Mouse (Mus musculus) megakaryocyte, embryonic 14.5 days (primary cell): Measurements from ENCODE around the gene Gpr63. TPM values are rescaled to one million over a fixed set of nuclear protein-coding genes. Genes with fewer than 3 reads are reported as not detected.

Source experiments
- H3K27me3 ChIP-seq: replicated peaks from 2 replicates; pipeline ENCODE3; 2012; ENCODE audit warnings: inconsistent platforms
- H3K36me3 ChIP-seq: replicated peaks from 2 replicates; pipeline ENCODE3; 2012; ENCODE audit warnings: low read length, inconsistent platforms, mixed read lengths
- H3K4me1 ChIP-seq: 2 replicates; pipeline ENCODE4 v1.6.1; 2012; ENCODE audit warnings: inconsistent platforms
- H3K4me3 ChIP-seq: replicated peaks from 2 replicates; pipeline ENCODE3; 2012; ENCODE audit warnings: moderate library complexity, mild to moderate bottlenecking, inconsistent platforms
- H3K9me3 ChIP-seq: 2 replicates; pipeline ENCODE4 v1.6.1; 2012; ENCODE audit warnings: inconsistent platforms
- FLI1 ChIP-seq: IDR thresholded peaks from 2 replicates; pipeline ENCODE4 v1.6.1; 2012; ENCODE audit warnings: low read length, inconsistent platforms, mixed read lengths
- GATA1 ChIP-seq: IDR thresholded peaks from 3 replicates; pipeline ENCODE4 v1.6.1; 2012; ENCODE audit warnings: mixed read lengths, low read length, inconsistent platforms, borderline replicate concordance
- polyA plus RNA-seq: library from polyadenylated mRNA; stranded (reverse); fragments of >175 nt; gene quantifications from 2 replicates; pipeline ENCODE4 v1.2.3, GENCODE M21; 2012; ENCODE audit warnings: low replicate concordance; ENCODE audit not compliant: insufficient read depth

The Gpr63 gene
- not detected in 2 replicates for polyA plus RNA-seq

DNA sequence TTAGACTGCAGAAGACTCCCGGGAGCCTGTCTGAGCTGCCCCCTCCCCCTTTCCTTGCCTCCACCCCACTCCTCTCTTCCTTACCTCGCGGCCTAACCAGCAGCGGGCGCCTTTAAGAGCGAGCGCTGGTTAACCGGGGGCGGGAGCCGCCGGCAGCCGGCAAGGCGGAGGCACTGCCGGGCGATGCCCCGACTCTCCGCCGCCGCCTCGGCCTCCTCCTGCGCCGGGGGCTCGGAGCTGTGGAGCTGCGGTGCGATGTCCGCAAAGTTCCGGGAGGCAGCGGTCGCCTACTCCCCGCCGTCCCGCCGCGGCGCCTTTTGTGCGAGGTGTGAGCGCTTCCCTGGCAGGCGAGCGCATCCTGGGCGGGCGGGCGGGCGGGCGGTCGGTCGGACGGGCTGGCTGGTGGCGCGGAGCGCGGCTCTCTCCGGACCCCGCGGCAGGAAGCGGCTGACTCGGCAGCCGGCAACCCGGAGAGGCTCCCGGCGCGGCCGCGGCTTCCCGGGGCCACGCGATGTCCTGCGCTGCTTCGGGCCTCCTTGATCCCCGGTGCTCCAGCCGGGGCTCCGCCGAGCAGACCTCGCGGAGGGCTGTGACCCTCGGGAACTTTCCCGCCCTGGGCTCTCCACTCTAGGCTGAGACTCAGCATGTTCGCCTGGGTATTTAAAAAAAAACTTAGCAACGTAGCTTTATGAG is at the start of gene Gpr63:
Gpr63 (plus strand) TSS at position 109 of the 693 bp plus-strand sequence.
- Histone ChIP-seq H3K27me3 (peaks cover 40% of the 10 kb centered on the region), H3K4me1 (peaks cover 16% of the 10 kb centered on the region), H3K36me3 (no peaks in the 10 kb centered on the region), H3K9me3 (peaks cover 11% of the 10 kb centered on the region), H3K4me3 (peak within 1 kb of the TSS; percentile 91)
- TF ChIP-seq FLI1 (no peak), GATA1 (no peak)

DNA sequence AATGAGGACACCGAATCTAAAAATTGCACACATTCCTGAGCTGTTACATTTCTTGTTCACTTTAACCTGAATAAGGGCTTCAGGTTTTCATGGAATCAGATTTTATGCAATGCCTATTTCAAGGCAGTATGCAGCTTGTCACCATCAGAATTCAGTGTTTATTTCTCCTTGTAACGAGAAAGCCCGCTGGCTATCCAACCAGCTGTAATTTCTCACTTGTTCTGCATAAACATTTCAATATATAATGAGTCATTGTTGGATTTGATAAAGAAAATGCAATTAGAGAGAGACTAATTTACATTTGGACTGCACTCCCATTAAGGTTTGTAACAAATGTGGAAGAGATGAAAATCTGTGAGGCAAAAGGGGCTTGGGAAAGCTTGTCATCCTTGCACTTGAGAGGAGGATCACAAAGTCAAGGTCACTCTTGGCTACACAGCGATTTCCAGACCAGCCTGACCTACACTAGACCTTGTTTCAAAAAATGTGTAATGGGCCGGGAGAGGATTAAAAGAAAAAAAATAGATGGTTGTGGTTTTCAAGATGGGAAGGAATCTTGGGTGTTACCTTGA is 46.1 kb upstream of the Gpr63 start:
- no peaks in the 10 kb centered on the region for H3K4me1 ChIP-seq
- no peaks in the 10 kb centered on the region for H3K9me3 ChIP-seq
- H3K4me3 ChIP-seq, result no peak overlapping the region
- no peaks in the 10 kb centered on the region for H3K27me3 ChIP-seq
- no peaks in the 10 kb centered on the region for H3K36me3 ChIP-seq
- TF ChIP-seq GATA1 (no peak), FLI1 (no peak)

DNA sequence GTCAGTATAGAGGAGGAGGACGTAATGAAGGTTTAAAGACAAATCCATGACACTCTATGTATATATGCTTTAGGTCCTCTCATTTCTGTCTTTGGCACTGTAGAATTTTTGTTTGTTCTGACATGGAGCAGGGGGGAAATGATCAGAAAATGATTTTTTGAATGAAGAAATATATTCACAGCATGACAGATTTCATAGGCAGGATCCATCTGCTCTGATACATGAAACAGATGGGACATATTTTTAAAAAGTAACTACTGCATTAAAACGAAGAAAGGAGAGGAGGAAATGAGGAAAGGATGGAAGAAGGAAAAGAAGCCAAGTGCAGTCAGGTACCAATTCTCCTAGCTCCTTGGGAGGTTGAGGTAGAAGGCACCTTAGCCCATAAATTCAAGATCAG is 41.5 kb upstream of the Gpr63 start:
- H3K4me1 ChIP-seq, result no peaks in the 10 kb centered on the region
- H3K36me3 ChIP-seq, result no peaks in the 10 kb centered on the region
- no peak overlapping the region for H3K4me3 ChIP-seq
- no peaks in the 10 kb centered on the region for H3K9me3 ChIP-seq
- no peak for TF ChIP-seq GATA1
- H3K27me3 ChIP-seq, result no peaks in the 10 kb centered on the region

DNA sequence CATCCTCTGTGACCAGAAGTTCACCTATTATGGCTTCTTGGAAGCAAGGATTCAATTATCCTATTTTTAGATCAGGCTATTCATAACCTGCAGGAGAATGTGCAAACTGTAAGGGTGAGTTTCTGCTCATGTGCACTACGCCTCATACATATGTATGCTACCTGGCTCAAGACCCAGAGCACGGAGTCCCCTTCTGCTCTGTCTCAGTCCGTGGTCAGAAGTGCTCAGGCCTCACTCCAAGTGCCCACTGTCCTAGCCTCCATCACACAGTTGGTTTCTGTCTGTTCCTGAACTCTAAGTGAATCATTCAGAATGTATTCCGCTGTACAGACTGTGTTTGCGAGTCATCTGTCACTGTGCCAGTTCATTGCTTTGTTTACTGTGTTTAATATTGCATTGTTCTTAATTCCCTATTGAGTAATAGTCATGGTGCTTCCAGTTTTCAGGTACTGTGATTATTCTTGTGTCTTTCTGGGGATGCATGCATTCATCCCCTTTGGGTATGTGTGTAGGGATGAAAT is 37.9 kb upstream of the Gpr63 start:
- H3K27me3 ChIP-seq, result no peaks in the 10 kb centered on the region
- H3K9me3 ChIP-seq, result no peaks in the 10 kb centered on the region
- H3K4me1 ChIP-seq, result no peaks in the 10 kb centered on the region
- H3K36me3 ChIP-seq, result no peaks in the 10 kb centered on the region
- TF ChIP-seq GATA1, result no peak
- TF ChIP-seq FLI1, result no peak
- H3K4me3 ChIP-seq, result no peak overlapping the region

DNA sequence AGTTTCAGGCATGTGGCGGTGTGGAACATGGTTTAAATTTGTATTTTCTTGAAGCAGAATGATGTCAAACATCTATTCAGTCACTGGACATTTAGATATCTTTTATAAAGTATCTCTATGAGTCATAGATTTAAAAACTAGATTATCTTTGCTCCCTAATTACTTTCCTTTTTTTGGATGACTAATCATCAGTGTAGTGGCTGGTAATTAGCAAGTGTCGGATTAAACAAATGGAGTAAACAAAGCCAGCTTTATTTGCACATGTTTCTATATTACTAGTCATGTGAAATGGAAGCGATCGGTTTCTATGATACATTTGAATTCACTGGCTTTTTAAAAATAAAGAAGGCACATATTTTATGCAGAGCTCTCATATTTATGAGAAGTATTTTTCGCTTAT is 37.3 kb upstream of the Gpr63 start:
- Histone ChIP-seq H3K4me3 (no peak overlapping the region), H3K27me3 (no peaks in the 10 kb centered on the region), H3K4me1 (no peaks in the 10 kb centered on the region), H3K36me3 (no peaks in the 10 kb centered on the region), H3K9me3 (no peaks in the 10 kb centered on the region)
- no peak for TF ChIP-seq FLI1
- TF ChIP-seq GATA1, result no peak

DNA sequence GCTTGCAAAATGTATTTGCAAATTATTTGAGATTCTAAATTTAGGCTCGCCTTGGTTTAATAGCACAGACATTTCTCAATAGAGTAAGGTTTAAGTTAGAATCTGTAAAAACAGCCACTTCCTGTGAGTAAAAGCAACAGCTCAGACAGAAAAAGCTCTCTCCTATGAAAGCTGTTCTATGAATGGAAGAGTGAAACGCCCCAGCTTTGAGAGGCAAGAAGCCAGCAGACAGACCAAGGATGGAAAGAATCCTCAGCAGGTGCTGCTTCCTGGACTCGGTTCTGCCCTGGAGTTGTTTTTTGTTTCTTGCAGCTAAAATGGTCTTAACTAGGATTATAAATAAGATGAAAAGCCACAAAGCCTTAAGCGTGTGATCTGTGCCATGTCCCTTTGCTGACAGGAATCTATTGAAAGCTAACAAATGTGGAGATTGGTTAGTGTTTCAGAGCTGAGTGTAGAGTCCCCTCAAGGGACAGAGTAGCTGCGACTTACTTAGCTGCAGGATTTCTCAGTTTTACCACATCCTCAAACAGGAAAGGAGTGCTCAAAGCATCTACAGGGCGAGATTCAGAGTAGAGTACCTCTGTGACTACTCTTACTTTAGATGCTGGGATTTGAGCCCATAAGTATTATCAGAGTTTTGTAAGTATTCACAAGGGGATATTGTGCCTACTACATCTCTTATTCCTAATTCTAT is 23.3 kb upstream of the Gpr63 start:
- no peak overlapping the region for H3K4me3 ChIP-seq
- TF ChIP-seq FLI1 (no peak), GATA1 (no peak)
- H3K9me3 ChIP-seq, result 0 out of 2 replicates have a peak, but pooled peaks cover 3% of the 10 kb centered on the region
- H3K4me1 ChIP-seq, result no peaks in the 10 kb centered on the region
- H3K36me3 ChIP-seq, result no peaks in the 10 kb centered on the region
- no peaks in the 10 kb centered on the region for H3K27me3 ChIP-seq

DNA sequence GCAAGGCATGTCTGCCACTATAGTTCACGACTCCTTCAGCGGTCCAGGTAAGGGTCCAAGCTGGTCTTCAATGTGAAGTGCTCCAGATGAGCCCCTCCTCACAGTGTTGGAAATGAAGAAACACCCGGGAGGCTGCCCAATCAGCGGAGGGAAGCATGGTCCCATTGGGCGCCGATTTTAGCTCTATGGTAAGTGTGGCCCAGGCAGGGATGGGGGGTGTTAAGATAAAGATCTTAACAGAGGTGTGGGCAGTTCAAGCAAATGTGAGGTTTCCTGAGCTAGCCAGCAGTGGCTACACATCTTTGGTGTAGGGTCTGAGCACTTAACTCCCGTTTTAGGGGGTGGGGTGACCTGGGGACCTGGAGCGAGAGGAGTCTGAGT is 299 bp upstream of the Gpr63 start:
- TF ChIP-seq FLI1 (no peak), GATA1 (no peak)
- Histone ChIP-seq H3K36me3 (no peaks in the 10 kb centered on the region), H3K27me3 (peaks cover 40% of the 10 kb centered on the region), H3K4me1 (peaks cover 16% of the 10 kb centered on the region), H3K9me3 (peaks cover 11% of the 10 kb centered on the region), H3K4me3 (peak overlapping the region; percentile 91)

DNA sequence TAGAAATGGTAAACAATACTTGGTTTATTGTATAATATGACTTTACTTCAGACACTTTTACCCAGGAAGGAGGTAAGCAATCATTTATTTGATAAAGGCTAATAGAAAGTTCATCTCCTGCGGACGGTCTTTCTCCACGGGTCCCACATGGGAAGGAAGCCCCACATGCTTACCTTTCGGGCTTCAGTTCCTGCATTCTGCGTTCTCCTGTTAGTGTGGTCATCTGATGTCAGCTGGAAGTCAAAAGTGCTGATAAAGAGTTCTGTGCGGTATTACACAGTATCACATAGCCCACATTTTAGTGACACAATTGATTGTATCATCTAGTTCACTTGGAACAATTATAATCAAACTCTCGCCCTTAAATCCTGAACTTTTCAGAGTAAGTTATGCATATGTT is 1.0 kb downstream of the Gpr63 start:
- peaks cover 16% of the 10 kb centered on the region for H3K4me1 ChIP-seq
- H3K27me3 ChIP-seq, result peaks cover 40% of the 10 kb centered on the region
- TF ChIP-seq GATA1 (no peak), FLI1 (no peak)
- H3K9me3 ChIP-seq, result peaks cover 11% of the 10 kb centered on the region
- no peaks in the 10 kb centered on the region for H3K36me3 ChIP-seq
- H3K4me3 ChIP-seq, result no peak overlapping the region

DNA sequence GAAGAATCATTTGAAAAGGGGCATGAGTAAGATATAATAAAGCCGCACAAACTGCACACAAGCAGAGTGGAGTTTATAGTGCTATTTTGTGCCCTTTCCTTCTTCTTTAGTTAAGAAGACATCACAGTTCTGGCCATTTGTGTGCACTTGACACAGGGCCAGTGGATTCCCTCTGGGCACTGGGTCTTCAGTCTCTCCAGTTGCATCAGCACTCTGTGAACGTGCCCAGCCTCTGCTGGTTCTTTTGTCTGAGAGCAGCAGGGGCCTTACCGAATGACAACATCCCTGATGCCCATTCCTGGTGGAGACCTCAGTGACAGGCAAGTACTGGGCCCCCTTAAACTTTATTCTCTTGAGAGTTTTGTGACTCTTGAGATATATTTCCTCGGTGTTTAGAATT is 12.4 kb downstream of the Gpr63 start:
- Histone ChIP-seq H3K36me3 (no peaks in the 10 kb centered on the region), H3K4me3 (no peak overlapping the region), H3K27me3 (no peaks in the 10 kb centered on the region), H3K4me1 (no peaks in the 10 kb centered on the region), H3K9me3 (peaks cover 12% of the 10 kb centered on the region)
- TF ChIP-seq FLI1, result no peak
- no peak for TF ChIP-seq GATA1

DNA sequence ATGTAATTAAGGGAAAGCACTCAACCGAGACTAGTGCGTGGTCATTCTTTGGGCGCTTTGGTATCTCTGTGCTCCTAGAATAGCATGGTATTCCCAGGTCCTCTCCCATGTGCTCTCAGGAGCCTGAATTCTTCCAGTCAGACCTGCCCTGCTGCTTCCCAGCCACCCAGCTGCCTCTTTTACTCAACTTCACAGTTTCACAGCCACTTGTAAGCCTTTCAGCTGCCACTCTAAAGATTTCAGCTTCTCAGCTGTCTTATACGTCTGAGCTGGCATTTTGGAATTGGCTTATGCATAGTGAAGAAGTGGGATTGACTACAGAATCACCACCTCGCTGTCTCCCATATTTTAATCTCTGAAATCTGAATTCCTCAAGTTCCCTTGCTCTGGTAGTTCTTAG is 19.4 kb downstream of the Gpr63 start:
- Histone ChIP-seq H3K4me3 (no peak overlapping the region), H3K27me3 (no peaks in the 10 kb centered on the region), H3K9me3 (peaks cover 20% of the 10 kb centered on the region; the same call in 1 of the 2 replicates), H3K36me3 (no peaks in the 10 kb centered on the region), H3K4me1 (no peaks in the 10 kb centered on the region)
- TF ChIP-seq FLI1 (no peak), GATA1 (no peak)
